Mouse (Mus musculus): ENCODE results near the gene Chst12.

The Chst12 gene

GRCm38 (mm10) chr5:140570223-140570870 is 65.0 kb downstream of the Chst12 start:
- no peak for DNase-seq (ENCODE audit: low spot score)

- no peak for DNase-seq (ENCODE audit: low spot score)
Observed at GRCm38 (mm10) chr5:140571201-140571600, 65.9 kb downstream of the Chst12 start.

- DNase-seq (ENCODE audit: low spot score), result no peak
Observed at GRCm38 (mm10) chr5:140571673-140572072, 66.3 kb downstream of the Chst12 start.

GRCm38 (mm10) chr5:140572611-140573010 is 67.3 kb downstream of the Chst12 start:
- no peak for DNase-seq (ENCODE audit: low spot score)

Measured in ovary, postnatal 10 days (tissue).